Mouse (Mus musculus): ENCODE measurements around the gene Sox1. TPM values are rescaled to one million over a fixed set of nuclear protein-coding genes. Genes with fewer than 3 reads are reported as not detected.

Gene Sox1
- not detected in 2 replicates for polyA plus RNA-seq (2012; ENCODE audit: insufficient read depth, insufficient read length, missing spikeins)

GRCm38 (mm10) chr8:12395071-12396031 is at the start of gene Sox1:
TSS of gene Sox1 (plus strand) at chr8:12395295.
- Histone ChIP-seq H3K4me1 (ENCODE audit: control insufficient read depth, insufficient read depth, low read length) (no peaks in the 10 kb centered on the region), H3K27ac (ENCODE audit: insufficient read depth, low read depth, low read length) (no peak within 1 kb of the TSS), H3K4me3 (ENCODE audit: insufficient read depth, low read length) (no peak within 1 kb of the TSS)
- TF ChIP-seq CTCF (IDR thresholded peaks at IDR 0.05; ENCODE audit: low read depth, low read length) (no peak), POLR2A (IDR thresholded peaks at IDR 0.05; ENCODE audit: borderline replicate concordance, low read depth, low read length) (no peak)

GRCm38 (mm10) chr8:12345881-12346280 is 49.2 kb upstream of the Sox1 start:
- Histone ChIP-seq H3K27ac (ENCODE audit: insufficient read depth, low read depth, low read length) (no peak overlapping the region), H3K4me1 (ENCODE audit: control insufficient read depth, insufficient read depth, low read length) (no peaks in the 10 kb centered on the region), H3K4me3 (ENCODE audit: insufficient read depth, low read length) (no peak overlapping the region)
- TF ChIP-seq CTCF (IDR thresholded peaks at IDR 0.05; ENCODE audit: low read depth, low read length): no peak
- TF ChIP-seq POLR2A (IDR thresholded peaks at IDR 0.05; ENCODE audit: borderline replicate concordance, low read depth, low read length): no peak

DNA sequence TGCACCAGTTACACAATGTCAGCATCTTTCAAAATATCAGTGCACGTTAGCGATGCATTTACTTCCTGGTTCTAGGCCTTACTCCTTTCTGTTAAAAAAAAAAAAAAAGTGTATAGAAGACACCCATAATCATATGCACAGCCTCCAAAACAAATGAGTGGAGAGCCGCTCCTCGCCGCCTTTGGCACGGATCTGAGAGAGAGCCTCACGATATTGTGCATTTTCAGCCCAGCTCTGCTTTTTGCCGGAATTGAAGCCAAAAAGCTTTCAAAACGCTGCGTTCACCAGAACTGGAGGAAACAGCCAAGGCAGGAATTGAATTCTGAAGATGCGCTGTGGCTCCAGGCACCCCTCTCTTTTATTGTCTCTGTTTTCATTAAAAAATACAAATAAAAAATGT is 48.2 kb upstream of the Sox1 start:
- H3K4me1 ChIP-seq (ENCODE audit: control insufficient read depth, insufficient read depth, low read length): no peaks in the 10 kb centered on the region
- no peak overlapping the region for H3K27ac ChIP-seq (ENCODE audit: insufficient read depth, low read depth, low read length)
- TF ChIP-seq POLR2A (IDR thresholded peaks at IDR 0.05; ENCODE audit: borderline replicate concordance, low read depth, low read length): no peak
- no peak for TF ChIP-seq CTCF (IDR thresholded peaks at IDR 0.05; ENCODE audit: low read depth, low read length)
- no peak overlapping the region for H3K4me3 ChIP-seq (ENCODE audit: insufficient read depth, low read length)

GRCm38 (mm10) chr8:12348306-12348705 is 46.8 kb upstream of the Sox1 start:
- TF ChIP-seq POLR2A (IDR thresholded peaks at IDR 0.05; ENCODE audit: borderline replicate concordance, low read depth, low read length): no peak
- H3K4me3 ChIP-seq (ENCODE audit: insufficient read depth, low read length): no peak overlapping the region
- no peaks in the 10 kb centered on the region for H3K4me1 ChIP-seq (ENCODE audit: control insufficient read depth, insufficient read depth, low read length)
- H3K27ac ChIP-seq (ENCODE audit: insufficient read depth, low read depth, low read length): no peak overlapping the region

- no peak overlapping the region for H3K4me3 ChIP-seq (ENCODE audit: insufficient read depth, low read length)
- no peak overlapping the region for H3K27ac ChIP-seq (ENCODE audit: insufficient read depth, low read depth, low read length)
- TF ChIP-seq CTCF (IDR thresholded peaks at IDR 0.05; ENCODE audit: low read depth, low read length) (no peak), POLR2A (IDR thresholded peaks at IDR 0.05; ENCODE audit: borderline replicate concordance, low read depth, low read length) (no peak)
- H3K4me1 ChIP-seq (ENCODE audit: control insufficient read depth, insufficient read depth, low read length): no peaks in the 10 kb centered on the region
Measured at GRCm38 (mm10) chr8:12349591-12349990, 45.5 kb upstream of the Sox1 start.

DNA sequence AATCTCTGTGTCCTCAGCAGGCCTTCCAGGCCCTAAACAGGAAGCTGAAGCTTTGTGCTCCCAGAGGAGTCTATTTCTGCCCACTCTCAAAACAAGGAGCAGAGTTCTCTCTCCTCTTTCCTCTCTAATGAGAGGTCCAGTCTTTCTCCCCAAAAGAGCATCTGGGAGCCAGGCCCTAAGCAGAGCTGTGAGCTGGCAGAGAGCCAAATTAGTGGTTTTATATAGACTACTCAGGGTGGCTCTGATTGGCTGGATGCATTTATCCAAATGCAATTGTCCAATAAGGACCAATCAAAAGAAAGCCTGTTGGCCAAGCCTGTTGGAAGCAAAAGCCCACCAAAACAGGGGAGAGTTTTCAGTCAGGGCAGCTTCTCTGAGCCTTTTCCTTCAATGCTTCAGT is 44.0 kb upstream of the Sox1 start:
- TF ChIP-seq POLR2A (IDR thresholded peaks at IDR 0.05; ENCODE audit: borderline replicate concordance, low read depth, low read length) (no peak), CTCF (IDR thresholded peaks at IDR 0.05; ENCODE audit: low read depth, low read length) (no peak)
- H3K4me1 ChIP-seq (ENCODE audit: control insufficient read depth, insufficient read depth, low read length): no peaks in the 10 kb centered on the region
- H3K27ac ChIP-seq (ENCODE audit: insufficient read depth, low read depth, low read length): no peak overlapping the region
- H3K4me3 ChIP-seq (ENCODE audit: insufficient read depth, low read length): no peak overlapping the region

- TF ChIP-seq CTCF (IDR thresholded peaks at IDR 0.05; ENCODE audit: low read depth, low read length) (no peak), POLR2A (IDR thresholded peaks at IDR 0.05; ENCODE audit: borderline replicate concordance, low read depth, low read length) (no peak)
- Histone ChIP-seq H3K27ac (ENCODE audit: insufficient read depth, low read depth, low read length) (no peak overlapping the region), H3K4me3 (ENCODE audit: insufficient read depth, low read length) (no peak overlapping the region), H3K4me1 (ENCODE audit: control insufficient read depth, insufficient read depth, low read length) (no peaks in the 10 kb centered on the region)
Measured at GRCm38 (mm10) chr8:12354406-12355025, 40.6 kb upstream of the Sox1 start.

- TF ChIP-seq POLR2A (IDR thresholded peaks at IDR 0.05; ENCODE audit: borderline replicate concordance, low read depth, low read length) (no peak), CTCF (IDR thresholded peaks at IDR 0.05; ENCODE audit: low read depth, low read length) (no peak)
- no peak overlapping the region for H3K27ac ChIP-seq (ENCODE audit: insufficient read depth, low read depth, low read length)
- no peaks in the 10 kb centered on the region for H3K4me1 ChIP-seq (ENCODE audit: control insufficient read depth, insufficient read depth, low read length)
- H3K4me3 ChIP-seq (ENCODE audit: insufficient read depth, low read length): no peak overlapping the region
Measured at GRCm38 (mm10) chr8:12368161-12368560, 26.9 kb upstream of the Sox1 start.

GRCm38 (mm10) chr8:12368856-12369255 is 26.2 kb upstream of the Sox1 start:
- Histone ChIP-seq H3K27ac (ENCODE audit: insufficient read depth, low read depth, low read length) (no peak overlapping the region), H3K4me3 (ENCODE audit: insufficient read depth, low read length) (no peak overlapping the region), H3K4me1 (ENCODE audit: control insufficient read depth, insufficient read depth, low read length) (no peaks in the 10 kb centered on the region)
- TF ChIP-seq CTCF (IDR thresholded peaks at IDR 0.05; ENCODE audit: low read depth, low read length) (no peak), POLR2A (IDR thresholded peaks at IDR 0.05; ENCODE audit: borderline replicate concordance, low read depth, low read length) (no peak)

- H3K4me3 ChIP-seq (ENCODE audit: insufficient read depth, low read length): no peak overlapping the region
- no peak for TF ChIP-seq CTCF (IDR thresholded peaks at IDR 0.05; ENCODE audit: low read depth, low read length)
- no peak for TF ChIP-seq POLR2A (IDR thresholded peaks at IDR 0.05; ENCODE audit: borderline replicate concordance, low read depth, low read length)
- no peak overlapping the region for H3K27ac ChIP-seq (ENCODE audit: insufficient read depth, low read depth, low read length)
- H3K4me1 ChIP-seq (ENCODE audit: control insufficient read depth, insufficient read depth, low read length): no peaks in the 10 kb centered on the region
Measured at GRCm38 (mm10) chr8:12381111-12381510, 14.0 kb upstream of the Sox1 start.
